Mouse (Mus musculus): ENCODE measurements around the gene Pla2g2c.

The Pla2g2c gene

DNA sequence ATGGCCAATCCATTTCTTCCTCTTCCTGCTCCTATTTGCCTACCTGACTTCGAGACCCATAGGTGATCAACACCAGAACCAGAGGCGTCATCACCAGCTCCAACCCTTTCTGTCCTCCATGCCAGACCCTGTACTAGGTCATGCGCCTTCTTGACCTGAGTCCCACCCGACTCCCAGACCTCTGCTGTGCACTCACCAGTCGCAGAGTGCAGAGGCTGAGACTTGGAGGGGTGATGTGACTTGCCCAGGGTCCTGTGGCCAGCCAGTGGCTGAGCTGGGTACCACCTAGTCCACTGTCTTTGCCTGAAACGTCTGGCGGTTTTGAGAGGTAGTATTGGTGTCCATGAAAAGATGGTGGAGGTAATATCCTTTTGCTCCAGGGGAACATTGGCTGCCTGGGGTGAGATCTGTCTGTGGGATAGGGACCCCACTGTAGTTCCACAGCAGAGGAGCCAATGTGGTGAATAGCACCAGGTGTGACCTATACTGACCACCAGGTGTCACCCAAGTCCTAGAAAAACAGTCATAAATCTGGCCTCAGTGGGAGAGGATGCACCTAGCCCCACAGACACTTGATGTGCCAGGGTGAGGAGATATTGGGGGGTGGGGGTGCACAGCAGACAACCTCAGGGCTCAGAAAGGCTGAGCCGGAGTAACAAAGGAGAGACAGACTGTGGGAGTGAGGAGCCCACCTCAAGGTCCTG, 23.9 kb downstream of the Pla2g2c start:
- no peak for DNase-seq (ENCODE audit: low spot score)

GRCm38 (mm10) chr4:138752603-138753002, 28.0 kb downstream of the Pla2g2c start:
- DNase-seq (ENCODE audit: low spot score) = no peak

DNA sequence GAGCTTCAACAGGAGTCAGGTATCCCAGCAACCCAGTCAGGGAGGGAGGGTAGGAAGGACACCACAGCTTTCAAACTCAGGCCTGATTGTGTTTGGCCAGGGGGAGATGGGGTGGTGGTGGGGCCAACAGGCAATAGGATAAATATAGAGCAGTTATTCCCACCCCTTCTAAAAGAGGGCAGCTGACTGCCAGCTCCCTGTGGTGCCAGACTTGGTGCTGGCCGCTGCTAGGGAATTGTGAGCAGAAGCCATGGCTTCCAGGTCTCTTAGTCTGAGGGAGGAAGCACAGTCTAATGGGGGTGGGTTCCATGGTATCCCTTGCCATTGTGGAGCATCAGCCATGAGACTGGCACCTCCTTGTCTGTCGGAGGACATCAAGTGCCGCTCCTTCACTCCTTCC, 29.0 kb downstream of the Pla2g2c start:
- no peak for DNase-seq (ENCODE audit: low spot score)

- no peak for DNase-seq (ENCODE audit: low spot score)
Observed at GRCm38 (mm10) chr4:138754432-138754831, 29.8 kb downstream of the Pla2g2c start.

GRCm38 (mm10) chr4:138755439-138755838, 30.8 kb downstream of the Pla2g2c start:
- no peak for DNase-seq (ENCODE audit: low spot score)

DNA sequence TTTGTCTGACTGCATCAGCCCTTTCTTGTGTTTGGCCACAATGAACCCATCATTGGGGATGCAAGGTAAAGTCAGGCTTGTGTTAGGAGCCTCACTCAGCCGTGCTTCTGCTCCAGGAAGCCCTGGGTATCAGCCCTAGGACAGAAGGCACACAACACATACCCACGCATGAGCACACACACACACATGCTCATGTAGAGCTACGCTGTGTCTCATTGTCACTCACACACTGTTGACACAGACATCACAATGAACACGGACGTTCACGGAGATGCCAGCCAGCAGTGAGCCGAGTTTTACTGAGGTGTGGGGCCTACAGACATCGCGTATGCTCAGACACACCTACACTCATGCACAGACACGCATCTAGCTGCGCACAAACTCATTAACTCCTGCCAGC, 31.4 kb downstream of the Pla2g2c start:
- DNase-seq (ENCODE audit: low spot score) = no peak

- no peak for DNase-seq (ENCODE audit: low spot score)
Observed at GRCm38 (mm10) chr4:138757416-138757815, 32.8 kb downstream of the Pla2g2c start, which contains the start of gene Pla2g2f. TSS of gene Pla2g2f (minus strand) at chr4:138757626.

DNA sequence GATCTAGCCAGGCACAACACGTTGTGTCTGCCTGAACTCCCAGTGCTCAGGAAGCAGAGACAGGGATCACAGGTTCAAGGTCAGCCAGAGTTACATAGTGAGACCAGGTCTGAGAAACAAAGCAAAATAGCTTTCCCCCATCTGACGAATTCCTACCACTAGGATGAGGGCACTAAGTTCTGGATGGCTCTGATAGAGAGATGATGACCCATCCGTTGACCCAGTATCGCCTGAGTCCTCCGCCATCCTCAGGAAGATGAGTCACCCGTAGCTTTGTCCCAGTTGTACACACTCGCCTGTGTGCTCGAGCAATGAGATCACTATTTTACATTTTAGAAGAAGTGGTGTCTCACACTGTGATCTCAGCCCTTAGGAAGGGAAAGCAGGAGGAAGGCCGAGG, 37.7 kb downstream of the Pla2g2c start:
- DNase-seq (ENCODE audit: low spot score) = no peak

DNA sequence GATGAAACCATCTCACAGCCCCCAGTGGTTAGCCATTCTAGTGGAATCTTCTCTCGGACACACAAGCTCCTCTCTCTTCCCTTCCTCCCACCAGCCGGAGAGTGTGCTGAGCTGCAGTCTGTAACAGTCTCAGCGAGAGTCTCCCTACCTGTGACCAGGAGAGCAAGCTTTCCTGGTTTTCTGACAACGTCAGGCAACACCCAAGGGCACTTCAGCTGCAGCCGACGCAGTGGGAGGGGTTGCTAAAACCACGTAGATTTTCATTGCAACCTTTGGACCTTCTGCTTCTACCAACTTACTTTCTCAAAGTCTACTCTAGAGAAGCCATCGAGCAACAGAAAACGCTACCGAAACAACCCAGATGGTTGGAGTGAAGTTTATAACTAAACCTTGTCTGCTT, 47.4 kb downstream of the Pla2g2c start:
- no peak for DNase-seq (ENCODE audit: low spot score)

DNA sequence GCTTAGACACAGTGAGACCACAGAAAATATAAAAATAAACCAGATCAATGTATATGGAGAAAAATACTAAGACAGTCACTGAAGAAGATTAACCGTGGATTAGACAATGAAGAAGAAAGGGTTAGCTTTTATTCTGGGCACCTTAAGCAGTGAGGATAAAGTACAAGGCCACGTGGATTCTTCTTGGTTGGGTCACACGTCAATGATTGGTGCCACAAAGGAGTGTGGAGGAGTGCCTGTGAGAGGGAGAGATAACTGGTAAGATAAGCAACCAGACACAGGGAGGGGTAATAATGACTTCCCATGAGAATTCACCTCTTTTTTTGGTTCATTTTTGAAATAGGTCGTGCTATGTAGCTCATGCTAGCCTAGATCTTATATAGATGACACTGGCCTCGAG, 47.8 kb downstream of the Pla2g2c start:
- no peak for DNase-seq (ENCODE audit: low spot score)

- DNase-seq (ENCODE audit: low spot score) = no peak
Observed at GRCm38 (mm10) chr4:138775435-138775834, 50.8 kb downstream of the Pla2g2c start, which contains the start of gene Pla2g2d. TSS of gene Pla2g2d (plus strand) at chr4:138775735.

DNA sequence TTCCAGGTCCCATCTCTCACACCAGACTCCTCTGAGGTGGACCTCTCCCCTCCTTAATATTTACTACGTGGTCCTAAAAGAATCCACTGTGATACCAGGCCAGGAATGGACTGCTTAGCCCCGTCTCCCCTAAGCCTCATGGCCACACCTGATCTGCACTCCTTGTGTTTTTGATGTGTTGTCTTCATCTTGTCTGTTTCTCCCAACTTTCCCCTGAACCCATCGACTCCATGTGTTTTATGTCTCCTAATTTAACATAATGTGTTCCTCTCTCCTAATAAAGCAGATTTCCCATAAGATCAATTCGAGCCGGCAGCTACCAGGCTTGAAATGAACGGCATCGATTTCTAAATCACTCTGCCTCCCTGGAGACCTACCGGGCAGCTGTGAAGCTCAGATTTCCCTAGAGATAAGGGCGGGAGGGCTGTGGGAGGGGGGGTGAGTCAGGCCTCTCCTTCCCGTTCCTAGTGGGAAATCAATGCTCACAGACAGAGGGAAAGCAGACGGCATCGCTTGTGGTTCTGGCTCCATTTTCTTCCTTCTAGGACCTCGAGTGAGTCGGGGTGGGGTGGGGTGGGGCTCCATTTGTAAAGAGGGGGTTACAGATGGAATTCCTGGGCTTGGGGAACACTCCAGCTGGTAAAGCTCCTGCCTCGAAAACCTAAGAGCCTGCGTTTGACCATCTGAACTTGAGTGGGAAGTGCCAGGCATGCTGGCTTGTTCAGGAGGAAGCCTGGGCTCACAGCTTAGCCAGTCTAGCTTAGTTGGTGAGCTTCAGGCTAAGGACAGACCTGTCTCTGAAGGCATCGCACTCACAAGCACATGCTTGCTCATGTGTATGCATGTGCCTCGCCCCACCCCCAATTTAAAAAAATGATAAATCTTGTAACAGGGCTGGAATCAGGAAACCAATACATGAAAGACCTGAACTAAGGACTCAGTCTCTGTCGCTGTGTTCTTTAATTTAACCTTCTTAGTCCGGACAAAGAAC, 53.1 kb downstream of the Pla2g2c start:
- no peak for DNase-seq (ENCODE audit: low spot score)

GRCm38 (mm10) chr4:138780300-138780699, 55.7 kb downstream of the Pla2g2c start:
- no peak for DNase-seq (ENCODE audit: low spot score)

DNA sequence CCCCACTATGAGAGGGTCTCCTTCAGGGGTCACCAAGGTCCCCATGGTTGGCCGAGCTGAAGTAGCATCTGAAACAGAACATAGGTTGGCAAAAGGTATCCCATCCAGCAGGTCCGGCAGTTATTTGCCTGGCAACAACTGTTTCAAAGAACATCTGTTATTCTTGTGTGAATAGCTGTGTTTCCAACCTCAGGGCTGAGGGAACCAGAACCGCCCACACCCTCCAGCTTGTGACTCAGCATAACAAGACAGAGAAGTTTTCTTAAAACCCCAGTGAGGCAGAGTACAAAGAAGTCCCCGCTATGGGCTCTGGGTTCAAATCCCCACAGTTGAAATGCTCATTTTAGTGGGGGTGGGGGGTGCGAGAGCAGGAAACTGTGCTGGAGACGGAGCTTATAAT, 57.5 kb downstream of the Pla2g2c start:
- no peak for DNase-seq (ENCODE audit: low spot score)

DNA sequence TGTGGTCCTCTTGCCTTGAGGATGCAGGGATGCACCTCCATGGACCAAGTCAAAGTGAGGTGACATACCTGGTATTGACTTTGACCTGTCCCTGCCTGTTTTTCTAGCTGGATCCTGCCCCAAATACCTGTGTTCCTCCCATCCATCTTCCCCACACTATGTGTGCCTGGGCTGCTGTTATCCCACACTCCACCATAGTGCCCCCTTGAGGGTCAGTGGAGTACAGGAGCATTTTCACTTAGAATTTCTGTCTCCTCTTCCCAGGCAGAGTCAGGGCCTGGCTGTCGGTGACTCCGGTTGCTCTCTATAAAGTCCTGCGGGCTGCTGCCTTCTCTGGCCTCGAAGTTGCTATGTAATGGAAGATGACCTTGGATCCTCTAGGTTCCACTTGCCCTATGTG, 61.1 kb downstream of the Pla2g2c start:
- no peak for DNase-seq (ENCODE audit: low spot score)

DNA sequence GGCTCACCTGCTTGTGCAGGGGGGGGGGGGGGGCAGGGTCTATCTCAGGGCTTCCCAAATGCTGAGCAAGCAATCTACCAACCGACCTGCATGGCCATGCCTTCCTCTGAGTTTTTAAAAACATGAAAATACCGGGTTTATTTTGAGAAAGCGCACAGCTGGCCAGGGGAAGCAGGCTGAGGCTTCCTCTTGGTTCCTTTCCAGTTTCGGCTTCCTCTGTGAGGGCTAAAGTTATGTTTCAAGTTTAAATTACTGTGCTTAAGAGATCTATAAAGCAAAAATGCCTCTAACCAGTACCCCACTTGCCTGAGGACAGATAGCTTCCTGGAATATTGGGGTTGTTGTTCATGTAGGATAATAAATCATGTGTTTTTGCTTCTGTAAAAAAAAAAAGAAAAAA, 61.5 kb downstream of the Pla2g2c start:
- DNase-seq (ENCODE audit: low spot score) = no peak

- DNase-seq (ENCODE audit: low spot score) = no peak
Observed at GRCm38 (mm10) chr4:138788381-138788780, 63.8 kb downstream of the Pla2g2c start.

GRCm38 (mm10) chr4:138791452-138791851, 66.9 kb downstream of the Pla2g2c start:
- DNase-seq (ENCODE audit: low spot score) = no peak

DNA sequence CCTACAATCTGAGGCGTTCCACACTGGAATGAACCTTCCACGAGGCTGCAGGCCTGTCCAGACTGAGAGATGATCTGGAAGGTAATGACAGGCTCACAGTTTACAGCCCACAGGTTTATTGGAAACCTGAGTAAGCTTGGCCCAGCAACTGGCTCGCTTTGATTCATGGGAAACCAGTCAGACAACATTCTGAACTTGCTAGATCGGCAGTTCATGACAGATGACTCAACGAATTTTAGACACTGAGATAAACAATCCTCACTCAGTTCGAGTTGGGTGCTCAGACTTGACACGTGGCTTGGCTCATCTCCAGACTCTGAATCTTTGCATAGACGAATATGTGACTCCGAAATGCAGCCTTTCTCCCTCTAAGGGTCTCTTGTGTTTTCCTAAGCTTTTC, 68.0 kb downstream of the Pla2g2c start:
- no peak for DNase-seq (ENCODE audit: low spot score)

DNA sequence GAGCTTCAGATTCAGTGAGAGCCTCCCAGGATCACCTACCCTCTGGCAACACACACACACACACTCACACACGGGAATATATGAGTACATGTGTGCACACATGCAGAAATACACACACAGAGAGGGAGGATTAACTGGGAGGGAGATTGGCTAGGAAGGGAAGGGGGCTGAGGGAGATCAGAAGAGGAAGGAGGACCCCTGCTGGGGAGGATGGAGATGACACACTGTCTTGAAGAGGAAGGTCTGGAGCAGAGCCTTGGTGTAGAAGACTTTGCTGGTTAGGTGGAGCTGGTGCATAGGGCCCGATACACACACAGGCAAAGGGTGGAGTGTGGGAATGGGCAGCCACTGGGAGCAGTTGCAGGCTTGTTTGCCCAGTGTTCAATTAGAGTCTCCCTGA, 68.7 kb downstream of the Pla2g2c start:
- DNase-seq (ENCODE audit: low spot score) = no peak

- no peak for DNase-seq (ENCODE audit: low spot score)
Observed at GRCm38 (mm10) chr4:138794344-138794743, 69.8 kb downstream of the Pla2g2c start.

Data from c-Kit-positive CD71-positive TER-119-positive erythroid progenitor cells, embryonic 14.5 days (primary cell).